Mouse (Mus musculus): ENCODE results near the gene Stoml2.

DNA sequence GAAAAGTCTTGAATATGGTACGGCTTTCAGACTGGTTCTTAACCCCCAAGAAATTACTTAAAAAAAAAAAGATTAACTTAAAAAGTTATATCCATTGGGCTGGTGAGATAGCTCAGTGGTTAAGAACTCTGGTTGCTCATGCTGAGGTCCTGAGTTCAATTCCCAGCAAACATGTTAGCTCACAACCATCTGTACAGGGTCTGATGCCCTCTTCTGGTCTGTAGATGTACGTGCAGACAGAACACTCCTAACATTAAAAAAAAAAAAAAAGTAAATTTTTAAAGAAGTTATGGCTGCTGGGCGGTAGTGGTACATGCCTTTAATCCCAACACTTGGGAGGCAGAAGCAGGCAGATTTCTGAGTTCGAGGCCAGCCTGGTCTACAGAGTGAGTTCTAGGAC, 53.4 kb downstream of the Stoml2 start:
- TF ChIP-seq CTCF (IDR thresholded peaks at IDR 0.05; ENCODE audit: low read depth, low read length) = no peak
- TF ChIP-seq POLR2A (IDR thresholded peaks at IDR 0.05; ENCODE audit: borderline replicate concordance, low read depth, low read length) = no peak

Measured in bone marrow macrophage, adult 2 months (primary cell).